Mouse (Mus musculus): ENCODE results near the gene Egr4. TPM values are rescaled to one million over a fixed set of nuclear protein-coding genes. Genes with fewer than 3 reads are reported as not detected.
A peak's percentile ranks its signal among the peaks of the same experiment; 100 is the strongest.

The Egr4 gene
- total and polyA plus RNA-seq, 3 experiments, result not detected

- Histone ChIP-seq H3K4me3 (replicated peaks in 1 of 3; ENCODE audit: low read depth in 2 of 3, low read length in 2 of 3, poor library complexity in 1 of 3) (no peak overlapping the region), H3K27me3 (replicated peaks) (peaks cover 80% of the 10 kb centered on the region), H3K4me2 (ENCODE audit: insufficient read depth, low read depth, poor library complexity, severe bottlenecking) (no peak overlapping the region), H3K27ac (ENCODE audit: insufficient read depth, low read depth) (no peak overlapping the region), H3K9ac (ENCODE audit: insufficient read depth, low read depth) (no peak overlapping the region), H3K9me3 (replicated peaks; ENCODE audit: low read length) (no peaks in the 10 kb centered on the region), H3K36me3 (replicated peaks in 1 of 2; ENCODE audit: control insufficient read depth in 1 of 2, insufficient read depth in 1 of 2, low read length in 1 of 2) (no peaks in the 10 kb centered on the region), H3K4me1 (ENCODE audit: control insufficient read depth in 1 of 2, insufficient read depth in 2 of 2) (peaks cover 0 to 8% of the 10 kb centered on the region in 2 experiments; a peak in 2 of 4 replicates), H3K79me2 (replicated peaks; ENCODE audit: control insufficient read depth, extremely low read depth, insufficient read depth, poor library complexity, severe bottlenecking) (no peaks in the 10 kb centered on the region)
- in situ Hi-C loops (cut with MboI; ENCODE audit: low pct_ligation_motif_present, low pct_unique_long_range_greater_than_20kb, low sequenced_read_pairs), result no loop called here
- dilution Hi-C loops (cut with MboI; ENCODE audit: extremely low pct_ligation_motif_present, extremely low pct_unique_long_range_greater_than_20kb, low sequenced_read_pairs), result no loop called here
- DNase-seq (ENCODE audit: extremely low read depth), result no peak
- TF ChIP-seq CTCF (conservative IDR thresholded peaks at IDR 0.05 in 1 of 2, IDR thresholded peaks at IDR 0.05 in 1 of 2; ENCODE audit: low read depth in 2 of 2, low read length in 2 of 2) (peak in 1 of 2 experiments; percentile 30; a peak in 2 of 4 replicates), ZMIZ1 (IDR thresholded peaks at IDR 0.05; ENCODE audit: low read depth, low read length) (no peak)
Observed at GRCm38 (mm10) chr6:85501571-85502102, 11.8 kb downstream of the Egr4 start.

- DNase-seq (ENCODE audit: extremely low read depth), result no peak
- no peaks in the 10 kb centered on the region for H3K36me3 ChIP-seq (replicated peaks in 1 of 2; ENCODE audit: control insufficient read depth in 1 of 2, insufficient read depth in 1 of 2, low read length in 1 of 2)
- H3K27ac ChIP-seq (ENCODE audit: insufficient read depth, low read depth), result no peak overlapping the region
- no peaks in the 10 kb centered on the region for H3K79me2 ChIP-seq (replicated peaks; ENCODE audit: control insufficient read depth, extremely low read depth, insufficient read depth, poor library complexity, severe bottlenecking)
- H3K4me1 ChIP-seq (ENCODE audit: control insufficient read depth in 1 of 2, insufficient read depth in 2 of 2), result peaks cover 0 to 8% of the 10 kb centered on the region in 2 experiments; a peak in 2 of 4 replicates
- dilution Hi-C loops (cut with MboI; ENCODE audit: extremely low pct_ligation_motif_present, extremely low pct_unique_long_range_greater_than_20kb, low sequenced_read_pairs) (no loop called here), in situ Hi-C loops (cut with MboI; ENCODE audit: low pct_ligation_motif_present, low pct_unique_long_range_greater_than_20kb, low sequenced_read_pairs) (no loop called here)
- H3K4me3 ChIP-seq (replicated peaks in 1 of 3; ENCODE audit: low read depth in 2 of 3, low read length in 2 of 3, poor library complexity in 1 of 3), result no peak overlapping the region
- no peak overlapping the region for H3K4me2 ChIP-seq (ENCODE audit: insufficient read depth, low read depth, poor library complexity, severe bottlenecking)
- H3K9ac ChIP-seq (ENCODE audit: insufficient read depth, low read depth), result no peak overlapping the region
- TF ChIP-seq ZC3H11A (IDR thresholded peaks at IDR 0.05; ENCODE audit: low read depth, low read length) (no peak), E2F4 (IDR thresholded peaks at IDR 0.05; ENCODE audit: insufficient replicate concordance, low read depth, low read length) (no peak), CHD2 (IDR thresholded peaks at IDR 0.05; ENCODE audit: low read length) (no peak), MAFK (IDR thresholded peaks at IDR 0.05; ENCODE audit: insufficient replicate concordance, low read length) (no peak), TBP (conservative IDR thresholded peaks at IDR 0.05; ENCODE audit: low read depth, low read length) (no peak), JUN (IDR thresholded peaks at IDR 0.05; ENCODE audit: insufficient read depth, low read depth, low read length) (no peak), MYC (IDR thresholded peaks at IDR 0.05; ENCODE audit: low read depth, low read length) (no peak), TCF12 (IDR thresholded peaks at IDR 0.05; ENCODE audit: low read depth, low read length) (no peak), USF1 (IDR thresholded peaks at IDR 0.05; ENCODE audit: low read depth, low read length) (no peak), UBTF (IDR thresholded peaks at IDR 0.05; ENCODE audit: low read depth, low read length) (no peak), ZMIZ1 (IDR thresholded peaks at IDR 0.05; ENCODE audit: low read depth, low read length) (no peak), POLR2AphosphoS2 (IDR thresholded peaks at IDR 0.05; ENCODE audit: low read depth, low read length) (no peak), ETS1 (conservative IDR thresholded peaks at IDR 0.05; ENCODE audit: low read depth, low read length) (no peak), HCFC1 (IDR thresholded peaks at IDR 0.05; ENCODE audit: low read depth, low read length) (no peak), BHLHE40 (IDR thresholded peaks at IDR 0.05; ENCODE audit: low read depth, low read length) (no peak), NELFE (IDR thresholded peaks at IDR 0.05; ENCODE audit: low read depth, low read length) (no peak), SMC3 (IDR thresholded peaks at IDR 0.05; ENCODE audit: low read depth, low read length) (no peak), NRF1 (IDR thresholded peaks at IDR 0.05; ENCODE audit: low read depth, low read length) (no peak), CHD1 (IDR thresholded peaks at IDR 0.05; ENCODE audit: low read depth, low read length) (no peak)
- no peaks in the 10 kb centered on the region for H3K9me3 ChIP-seq (replicated peaks; ENCODE audit: low read length)
- H3K27me3 ChIP-seq (replicated peaks), result peaks cover 83% of the 10 kb centered on the region
Observed at GRCm38 (mm10) chr6:85500416-85500815, 13.0 kb downstream of the Egr4 start.

Measured in CH12.LX (cell line).